Mouse (Mus musculus): ENCODE measurements around the gene Sbp.
A peak's percentile ranks its signal among the peaks of the same experiment; 100 is the strongest.

Gene Sbp

DNA sequence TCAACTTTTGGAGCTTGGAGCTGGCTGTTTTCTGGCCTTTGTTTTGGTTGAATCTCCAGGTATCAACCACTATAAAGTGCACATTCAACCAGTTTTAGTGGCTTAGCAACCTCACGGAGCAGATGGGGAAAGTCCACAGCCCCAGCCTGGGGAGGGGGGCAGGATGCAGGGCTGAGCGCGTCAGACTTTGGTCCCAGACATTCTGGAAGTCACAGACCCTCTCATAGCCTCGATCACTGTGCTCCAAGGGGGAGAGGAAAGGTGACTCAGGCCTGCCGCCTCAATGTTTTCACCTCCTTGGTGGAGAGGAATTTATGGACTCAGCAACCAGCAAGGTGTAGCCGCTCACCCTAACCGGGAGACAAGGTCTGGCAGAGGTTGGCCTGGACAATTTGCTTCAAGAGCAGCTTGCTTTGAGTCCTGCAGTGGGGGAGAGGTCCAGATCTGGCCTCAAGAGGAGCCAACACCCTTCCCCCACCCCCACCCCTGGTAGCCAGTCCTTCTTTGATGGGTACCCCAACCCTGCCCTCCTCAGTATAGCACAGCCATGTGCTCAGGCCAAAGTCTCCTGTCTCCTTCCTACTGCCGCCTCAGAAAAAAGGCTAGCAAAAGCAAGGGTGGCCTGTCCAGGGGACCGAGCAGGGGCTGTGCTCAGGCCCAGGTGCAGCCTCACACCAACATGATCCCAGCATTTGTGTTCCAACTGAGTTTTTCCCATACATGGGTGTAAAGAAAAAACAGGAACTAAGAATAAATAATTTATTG, 51.5 kb downstream of the Sbp start:
- DNase-seq (ENCODE audit: low spot score in 2 of 2) = no peak

GRCm38 (mm10) chr17:23993559-23994428, 52.3 kb downstream of the Sbp start:
- peak; percentile 69 to 97 for DNase-seq (ENCODE audit: low spot score in 2 of 2)

GRCm38 (mm10) chr17:23994667-23995066, 53.2 kb downstream of the Sbp start:
- DNase-seq (ENCODE audit: low spot score in 2 of 2) = no peak
